34 mouse cellular contexts compared by ENCODE assay signal in the genomic region with DNA sequence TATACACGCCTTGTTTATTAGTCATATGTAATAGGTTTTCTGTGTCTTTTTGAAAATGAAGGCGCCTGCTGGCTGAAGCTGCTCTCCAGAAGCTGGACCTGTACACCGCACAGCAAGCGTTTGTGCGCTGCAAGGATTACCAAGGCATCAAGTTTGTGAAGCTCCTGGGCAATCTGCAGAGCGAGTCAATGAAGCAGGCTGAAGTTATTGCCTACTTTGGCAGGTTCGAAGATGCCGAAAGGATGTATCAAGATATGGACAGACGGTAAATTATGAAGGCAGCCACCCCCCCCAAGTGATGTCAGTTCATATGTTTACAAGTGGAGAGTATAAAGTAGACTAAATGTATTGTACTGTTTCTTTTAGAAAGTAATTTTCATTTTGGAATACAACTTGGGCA.
"Had no signal": no experiment of that assay in that cellular context is flagged by ENCODE, and none has a peak within 500 bp of the region (broad histone marks: within the 10 kb centered on the region; RNA-seq: fewer than 3 reads in every experiment).

No protein-coding gene starts in this region.

- ATAC-seq: hindbrain, embryonic 16.5 days; hindbrain, postnatal 0 days; inflammation-experienced regulatory T-cells, adult 6 months; intestine, embryonic 15.5 days; intestine, embryonic 16.5 days; intestine, postnatal 0 days had no signal

- H3K4me2 ChIP-seq: heart, embryonic 11.5 days; heart, embryonic 12.5 days; heart, embryonic 13.5 days; heart, embryonic 15.5 days; hindbrain, embryonic 12.5 days; hindbrain, embryonic 13.5 days; hindbrain, embryonic 14.5 days; hindbrain, embryonic 15.5 days; intestine, embryonic 15.5 days; kidney, embryonic 15.5 days had no signal

- H3K4me3 ChIP-seq: heart, embryonic 12.5 days; heart, embryonic 13.5 days; heart, embryonic 15.5 days; hindbrain, embryonic 10.5 days; hindbrain, embryonic 12.5 days; hindbrain, embryonic 13.5 days; hindbrain, embryonic 15.5 days; intestine, embryonic 15.5 days; kidney, embryonic 15.5 days; layer of hippocampus, adult 2 months; left cerebral cortex, adult 2 months had no signal

- H3K27ac ChIP-seq: heart, embryonic 13.5 days; heart, embryonic 15.5 days; hindbrain, embryonic 10.5 days; hindbrain, embryonic 12.5 days; hindbrain, embryonic 13.5 days; hindbrain, embryonic 14.5 days; hindbrain, embryonic 15.5 days; hindbrain, postnatal 0 days; intestine, embryonic 15.5 days; kidney, embryonic 15.5 days; kidney, postnatal 0 days; layer of hippocampus, adult 2 months; left cerebral cortex, adult 2 months had no signal

- DNase-seq: heart, postnatal 10 days; heart, postnatal 36 days; heart, postnatal 4 days; kidney, adult 11 months; kidney, adult 18-20 months; kidney, adult 2 months; kidney, adult 8-10 months; kidney, adult 9 months; kidney, postnatal 10 days; kidney, postnatal 14 days; kidney, postnatal 25 days; kidney, postnatal 36 days; kidney, postnatal 4 days; layer of hippocampus, adult 9-11 months; layer of hippocampus, postnatal 36 days had no signal

- H3K36me3 ChIP-seq: intestine, embryonic 15.5 days had no signal

- H3K9ac ChIP-seq: heart, embryonic 12.5 days; heart, embryonic 13.5 days; heart, embryonic 15.5 days; hindbrain, embryonic 12.5 days; hindbrain, embryonic 13.5 days; hindbrain, embryonic 14.5 days; hindbrain, embryonic 15.5 days; intestine, embryonic 15.5 days; kidney, embryonic 15.5 days had no signal

- H3K4me1 ChIP-seq: heart, embryonic 12.5 days; heart, embryonic 13.5 days; heart, embryonic 15.5 days; hindbrain, embryonic 10.5 days; hindbrain, embryonic 12.5 days; hindbrain, embryonic 13.5 days; hindbrain, embryonic 15.5 days; intestine, embryonic 15.5 days; kidney, embryonic 15.5 days had no signal

- H3K27me3 ChIP-seq: heart, embryonic 12.5 days; heart, embryonic 13.5 days; heart, embryonic 15.5 days; hindbrain, embryonic 12.5 days; hindbrain, embryonic 13.5 days; hindbrain, embryonic 15.5 days; intestine, embryonic 15.5 days; kidney, embryonic 15.5 days had no signal

- H3K9me3 ChIP-seq: heart, embryonic 12.5 days; heart, embryonic 13.5 days; heart, embryonic 15.5 days; hindbrain, embryonic 10.5 days; hindbrain, embryonic 12.5 days; hindbrain, embryonic 13.5 days; hindbrain, embryonic 15.5 days; intestine, embryonic 15.5 days; kidney, embryonic 15.5 days had no signal
